Mouse (Mus musculus) limb, embryonic 11.5 days (tissue): ENCODE data around the gene Ccdc17. TPM values are rescaled to one million over a fixed set of nuclear protein-coding genes. Genes with fewer than 3 reads are reported as not detected.

Source experiments
- ATAC-seq: fragments of 200-750 bp; cut with Nextera tagmentation; 2 replicates; pipeline ENCODE4 v1.8.0; 2017; ENCODE audit warnings: low read depth; ENCODE audit not compliant: insufficient number of reproducible peaks, low FRiP score, low TSS enrichment
- DNase-seq: peaks from one replicate; pipeline ENCODE4 v3.0.0-alpha.2; 2015; ENCODE audit warnings: low spot score
- H3K27ac ChIP-seq: fragments of 300-500 bp; sonication (generic); replicated peaks from 2 replicates; pipeline ENCODE4 v1.5.1; 2014; ENCODE audit warnings: low read depth, mild to moderate bottlenecking, low read length
- H3K27me3 ChIP-seq: fragments of 300-500 bp; sonication (generic); 2 replicates; pipeline ENCODE4 v1.6.1; 2014; ENCODE audit warnings: mild to moderate bottlenecking, low read length, mixed read lengths; ENCODE audit not compliant: control insufficient read depth, insufficient read depth
- H3K36me3 ChIP-seq: fragments of 300-500 bp; sonication (generic); 2 replicates; pipeline ENCODE4 v1.6.1; 2014; ENCODE audit warnings: mild to moderate bottlenecking, low read length, moderate library complexity, mixed read lengths; ENCODE audit not compliant: control insufficient read depth, insufficient read depth
- H3K4me1 ChIP-seq: fragments of 300-500 bp; sonication (generic); 2 replicates; pipeline ENCODE4 v1.6.1; 2014; ENCODE audit warnings: low read length, mixed read lengths; ENCODE audit not compliant: control insufficient read depth, insufficient read depth
- H3K4me2 ChIP-seq: fragments of 300-500 bp; sonication (generic); 2 replicates; pipeline ENCODE4 v1.6.1; 2014; ENCODE audit warnings: low read depth, mild to moderate bottlenecking, moderate library complexity; ENCODE audit not compliant: severe bottlenecking
- H3K4me3 ChIP-seq: fragments of 300-500 bp; sonication (generic); 2 replicates; pipeline ENCODE4 v1.5.1; 2014; ENCODE audit warnings: low read depth, low read length
- H3K9ac ChIP-seq: fragments of 300-500 bp; sonication (generic); 2 replicates; pipeline ENCODE4 v1.6.1; 2014; ENCODE audit warnings: mild to moderate bottlenecking, low read length
- H3K9me3 ChIP-seq: fragments of 300-500 bp; sonication (generic); 2 replicates; pipeline ENCODE4 v1.6.1; 2016; ENCODE audit warnings: low read length; ENCODE audit not compliant: control insufficient read depth
- WGBS: fragments of 180-500 bp; shearing (Covaris S2); extraction: QIAGEN DNeasy Blood & Tissue Kit; methylation state at CpG from one replicate; pipeline ENCODE4 v1.1.7; 2014; 5-methylcytosine and 5-hydroxymethylcytosine counted together
- polyA plus RNA-seq: library from polyadenylated mRNA; unstranded; fragments of >200 nt; fragmentation: Nextera tagmentation; extraction: Ambion mirVana; gene quantifications from 2 replicates; pipeline ENCODE4 v1.2.1, GENCODE M21; 2014

Gene Ccdc17
- 1.3 and 1.6 TPM in 2 replicates for polyA plus RNA-seq

DNA sequence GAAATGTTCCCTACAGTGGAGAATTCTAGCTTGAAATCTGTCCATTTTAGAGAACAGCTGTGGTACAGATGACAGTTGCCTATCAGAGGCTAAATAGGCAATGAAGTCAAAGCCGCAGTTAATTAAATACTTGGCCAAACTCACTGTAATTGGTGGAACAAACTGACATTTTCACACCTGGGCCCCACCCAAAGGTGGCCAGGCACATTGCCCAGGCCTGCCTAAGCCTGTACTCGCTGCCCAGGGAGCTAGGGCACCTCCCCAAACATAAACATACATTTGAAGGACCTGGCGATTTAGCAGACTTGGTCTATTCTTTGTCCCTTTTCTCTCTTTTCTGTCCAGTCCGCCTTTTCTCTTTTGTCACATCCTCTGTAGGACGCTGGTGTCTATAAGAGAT lies at the start of gene Ccdc17:
Gene Ccdc17 (plus strand): TSS at position 276 of the 400 bp plus-strand sequence.
- H3K9me3 ChIP-seq: no peaks in the 10 kb centered on the region
- peak within 1 kb of the TSS; percentile 52; the same call in 1 of the 2 replicates for H3K27ac ChIP-seq
- WGBS: 30% methylated on average over 5 of the region's 5 CpGs
- H3K4me3 ChIP-seq: peak within 1 kb of the TSS; percentile 57
- no peaks in the 10 kb centered on the region for H3K27me3 ChIP-seq
- no peak for DNase-seq
- peaks cover 4% of the 10 kb centered on the region; the same call in 1 of the 2 replicates for H3K4me1 ChIP-seq
- peak within 1 kb of the TSS; percentile 69 for H3K9ac ChIP-seq
- peaks cover 18% of the 10 kb centered on the region for H3K36me3 ChIP-seq
- ATAC-seq: no peak
- peak within 1 kb of the TSS; percentile 94 for H3K4me2 ChIP-seq

- no peak for ATAC-seq
- WGBS: 89% methylated on average over 1 of the region's 1 CpGs
- no peaks in the 10 kb centered on the region for H3K27me3 ChIP-seq
- H3K4me1 ChIP-seq: no peaks in the 10 kb centered on the region
- H3K36me3 ChIP-seq: peaks cover 4% of the 10 kb centered on the region; the same call in 1 of the 2 replicates
- H3K4me3 ChIP-seq: no peak overlapping the region
- no peak overlapping the region for H3K9ac ChIP-seq
- H3K4me2 ChIP-seq: no peak overlapping the region
- no peaks in the 10 kb centered on the region for H3K9me3 ChIP-seq
- no peak for DNase-seq
- H3K27ac ChIP-seq: no peak overlapping the region
These were observed 46.0 kb upstream of the Ccdc17 start for GRCm38 (mm10) chr4:116550432-116550831.

GRCm38 (mm10) chr4:116553035-116553434 lies 43.4 kb upstream of the Ccdc17 start:
- no peak for DNase-seq
- H3K4me1 ChIP-seq: 0 out of 2 replicates have a peak, but pooled peaks cover 2% of the 10 kb centered on the region
- no peak overlapping the region for H3K4me2 ChIP-seq
- H3K9ac ChIP-seq: no peak overlapping the region
- ATAC-seq: no peak
- no peaks in the 10 kb centered on the region for H3K9me3 ChIP-seq
- peaks cover 4% of the 10 kb centered on the region; the same call in 1 of the 2 replicates for H3K36me3 ChIP-seq
- H3K27me3 ChIP-seq: no peaks in the 10 kb centered on the region
- no peak overlapping the region for H3K27ac ChIP-seq
- 91% methylated on average over 3 of the region's 3 CpGs for WGBS
- H3K4me3 ChIP-seq: no peak overlapping the region

DNA sequence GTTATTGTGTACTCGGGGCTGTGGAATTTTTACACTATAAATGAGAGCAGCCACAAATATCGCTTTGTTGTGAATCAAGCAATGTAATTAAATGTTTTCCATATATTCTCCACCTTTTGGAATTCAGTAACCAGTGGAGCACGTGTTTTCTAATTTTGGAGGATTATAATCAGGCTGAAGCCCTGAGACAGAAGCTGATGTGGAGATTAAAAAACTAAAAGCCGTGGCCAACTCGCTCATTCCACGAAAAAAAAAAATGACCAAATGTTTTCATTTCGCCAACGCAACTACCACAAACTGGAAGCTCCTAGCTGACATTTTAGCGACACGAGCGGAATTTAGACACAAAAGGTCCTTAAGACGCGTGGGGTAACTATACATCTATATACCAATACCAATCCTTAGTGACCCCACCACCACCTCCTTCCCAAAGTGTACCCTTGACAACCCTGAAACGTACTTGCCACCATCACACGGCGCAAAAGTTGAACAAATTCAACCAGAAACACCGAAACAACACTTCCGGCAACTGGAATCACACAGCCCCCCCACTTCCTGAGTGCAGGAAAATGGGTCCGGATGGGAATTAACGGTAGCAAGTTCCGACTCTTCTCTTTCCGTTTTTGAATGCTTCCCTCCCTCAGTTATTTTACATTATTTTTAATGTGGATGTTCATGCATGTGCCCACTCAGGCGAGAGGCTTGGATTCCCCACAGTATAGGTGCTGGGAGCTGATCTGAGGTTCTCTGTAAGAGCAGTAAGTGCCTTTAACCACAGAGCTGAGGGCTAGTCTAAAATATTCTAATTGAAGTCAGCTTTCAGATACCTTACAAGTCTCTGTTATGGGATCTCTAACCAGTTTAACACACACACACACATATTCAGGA lies 40.8 kb upstream of the Ccdc17 start, which contains the start of gene Tmem69:
Gene Tmem69 (minus strand): TSS at position 524 of the 888 bp plus-strand sequence.
- 0 out of 2 replicates have a peak, but pooled peaks cover 2% of the 10 kb centered on the region for H3K4me1 ChIP-seq
- DNase-seq (peak; percentile 88), ATAC-seq (no peak)
- peaks cover 4% of the 10 kb centered on the region; the same call in 1 of the 2 replicates for H3K36me3 ChIP-seq
- WGBS: 4% methylated on average over 23 of the region's 23 CpGs
- H3K9me3 ChIP-seq: no peaks in the 10 kb centered on the region
- no peaks in the 10 kb centered on the region for H3K27me3 ChIP-seq
- peak within 1 kb of the TSS; percentile 75 for H3K27ac ChIP-seq
- peak within 1 kb of the TSS; percentile 67 for H3K4me2 ChIP-seq
- peak within 1 kb of the TSS; percentile 56 for H3K9ac ChIP-seq
- peak within 1 kb of the TSS; percentile 91 for H3K4me3 ChIP-seq

GRCm38 (mm10) chr4:116556561-116557305 lies 39.7 kb upstream of the Ccdc17 start:
- peak overlapping the region; percentile 75 for H3K27ac ChIP-seq
- peak overlapping the region; percentile 56 for H3K9ac ChIP-seq
- H3K36me3 ChIP-seq: peaks cover 4% of the 10 kb centered on the region; the same call in 1 of the 2 replicates
- no peaks in the 10 kb centered on the region for H3K27me3 ChIP-seq
- no peaks in the 10 kb centered on the region for H3K9me3 ChIP-seq
- under 1% methylated on average over 28 of the region's 28 CpGs for WGBS
- H3K4me3 ChIP-seq: peak overlapping the region; percentile 91
- ATAC-seq: peak; percentile 92
- 0 out of 2 replicates have a peak, but pooled peaks cover 2% of the 10 kb centered on the region for H3K4me1 ChIP-seq
- peak; percentile 95 for DNase-seq
- peak overlapping the region; percentile 67 for H3K4me2 ChIP-seq

GRCm38 (mm10) chr4:116557306-116558121 lies 38.9 kb upstream of the Ccdc17 start, which contains the start of gene Gpbp1l1:
TSS of gene Gpbp1l1 (plus strand) at chr4:116557658.
- Histone ChIP-seq H3K36me3 (peaks cover 4% of the 10 kb centered on the region; the same call in 1 of the 2 replicates), H3K27me3 (no peaks in the 10 kb centered on the region), H3K9me3 (no peaks in the 10 kb centered on the region), H3K27ac (peak within 1 kb of the TSS; percentile 75), H3K4me3 (peak within 1 kb of the TSS; percentile 91), H3K4me1 (0 out of 2 replicates have a peak, but pooled peaks cover 2% of the 10 kb centered on the region), H3K4me2 (peak within 1 kb of the TSS; percentile 67), H3K9ac (peak within 1 kb of the TSS; percentile 84)
- DNase-seq (peak; percentile 98), ATAC-seq (peak; percentile 96)
- under 1% methylated on average over 69 of the region's 78 CpGs for WGBS

DNA sequence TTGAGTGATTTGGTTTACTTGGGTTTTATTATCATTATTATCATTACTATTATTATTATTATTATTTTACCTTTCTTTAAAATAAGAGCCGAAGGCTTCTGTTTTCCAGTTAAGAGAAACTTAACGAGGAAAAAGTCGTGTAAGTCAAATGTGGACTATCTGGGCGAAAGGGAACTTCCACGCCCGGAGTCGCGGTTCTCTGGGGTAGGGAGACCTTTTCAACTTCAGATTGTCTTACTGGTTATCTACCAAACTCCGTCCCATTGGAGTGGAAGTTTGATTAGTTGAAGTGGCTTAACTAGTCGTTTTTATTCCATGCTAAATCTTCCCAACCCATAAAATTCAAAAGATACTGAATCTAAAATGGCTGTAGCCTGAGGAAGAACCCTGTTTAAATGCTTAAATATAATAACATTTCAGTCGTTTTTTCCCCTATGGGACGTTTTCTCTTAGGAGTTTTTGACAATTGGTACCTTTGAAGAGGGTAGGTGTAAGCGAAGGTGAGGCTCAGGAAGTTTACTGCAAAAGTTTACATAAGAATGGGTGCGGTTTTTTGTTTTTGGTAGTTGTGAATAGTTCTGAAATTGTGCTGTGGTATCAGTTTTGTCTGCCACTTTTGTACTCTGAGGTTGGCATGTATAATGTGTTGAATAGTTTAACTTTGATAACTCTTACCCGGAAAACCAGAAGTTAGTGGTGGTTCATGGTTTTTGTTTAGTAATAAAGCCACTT lies 38.1 kb upstream of the Ccdc17 start:
- Histone ChIP-seq H3K9ac (peak overlapping the region; percentile 84), H3K4me2 (peak overlapping the region; percentile 67), H3K4me1 (0 out of 2 replicates have a peak, but pooled peaks cover 2% of the 10 kb centered on the region), H3K36me3 (peaks cover 3% of the 10 kb centered on the region; the same call in 1 of the 2 replicates), H3K27me3 (no peaks in the 10 kb centered on the region), H3K27ac (peak overlapping the region; percentile 75; the same call in 1 of the 2 replicates), H3K9me3 (no peaks in the 10 kb centered on the region), H3K4me3 (peak overlapping the region; percentile 91)
- ATAC-seq: no peak
- DNase-seq: peak; percentile 26
- WGBS: 5% methylated on average over 15 of the region's 15 CpGs
